Mouse (Mus musculus) ES-E14 (cell line): Measurements from ENCODE around the gene Timm13.

ENCODE experiments used
- CHD2 ChIP-seq: IDR thresholded peaks from 2 replicates; pipeline ENCODE4 v1.6.1; 2014; ENCODE audit warnings: mild to moderate bottlenecking, low read depth, low read length, inconsistent platforms
- HCFC1 ChIP-seq: IDR thresholded peaks from 2 replicates; pipeline ENCODE4 v1.6.1; 2012; ENCODE audit warnings: low read length, inconsistent platforms, borderline replicate concordance; ENCODE audit not compliant: insufficient read depth
- MAFK ChIP-seq: IDR thresholded peaks from 2 replicates; pipeline ENCODE4 v1.6.1; 2014; ENCODE audit warnings: mild to moderate bottlenecking, low read depth, low read length, inconsistent platforms; ENCODE audit not compliant: insufficient read depth
- ZC3H11A ChIP-seq: IDR thresholded peaks from 2 replicates; pipeline ENCODE4 v1.6.1; 2012; ENCODE audit warnings: low read depth, mild to moderate bottlenecking, inconsistent platforms, low read length, borderline replicate concordance
- ZNF384 ChIP-seq: IDR thresholded peaks from 2 replicates; pipeline ENCODE4 v1.6.1; 2012; ENCODE audit warnings: low read depth, low read length, inconsistent platforms

DNA sequence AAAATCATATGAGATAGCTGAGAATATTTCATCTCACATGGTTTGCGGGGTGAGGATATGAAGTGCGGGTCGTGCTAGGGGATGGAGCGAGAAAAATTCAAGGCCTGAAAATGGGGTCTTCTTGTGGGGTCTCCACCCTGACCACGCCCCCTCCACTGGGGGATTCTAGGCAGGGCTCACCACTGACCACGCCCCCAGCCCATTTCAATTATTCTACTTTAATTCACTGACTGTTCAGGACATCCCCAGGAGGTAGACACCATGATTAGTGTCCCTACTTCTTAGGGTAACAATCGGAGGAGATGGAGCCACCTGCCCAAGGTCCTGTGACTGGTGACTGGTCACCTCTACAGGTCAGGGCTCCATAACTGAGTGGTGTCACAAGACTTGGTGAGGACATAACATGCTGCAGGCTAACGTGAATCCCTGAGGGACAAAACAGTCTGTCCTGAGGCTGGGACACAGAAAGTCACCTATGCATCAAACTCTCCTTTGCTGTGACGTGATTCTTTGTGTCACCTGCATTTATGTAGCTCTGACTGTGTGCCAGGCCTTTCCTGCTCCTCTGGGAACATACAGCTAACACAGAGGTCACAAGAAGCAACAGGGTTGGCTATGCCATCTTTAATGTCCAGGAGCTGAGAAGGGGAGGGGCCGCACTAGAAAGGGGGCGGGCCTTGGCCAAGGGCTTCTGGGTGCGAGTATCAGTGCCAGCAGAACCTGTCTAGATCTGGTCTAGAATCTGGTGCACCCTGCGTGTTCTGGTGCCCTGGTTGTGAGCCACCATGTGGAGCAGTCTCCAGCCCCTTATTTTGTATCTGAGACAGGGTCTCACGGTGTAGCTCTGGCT, 33.6 kb upstream of the Timm13 start:
- TF ChIP-seq HCFC1 = no peak
- TF ChIP-seq CHD2 = no peak
- no peak for TF ChIP-seq MAFK
- TF ChIP-seq ZC3H11A = no peak
- TF ChIP-seq ZNF384 = no peak
